9 mouse cellular contexts compared by ENCODE assay signal in genomic region chr3:115596523-115596922, GRCm38 (mm10).
DNase-seq lines count a peak whose midpoint lies in the region; ATAC-seq and TF ChIP-seq lines count a peak whose summit lies in the region.
"Had no signal": no experiment of that assay in that cellular context is flagged by ENCODE, and none has a peak within 500 bp of the region (broad histone marks: within the 10 kb centered on the region; RNA-seq: fewer than 3 reads in every experiment).

No protein-coding gene starts in this region.

- H3K27me3 ChIP-seq in kidney, adult 2 months (replicated peaks; ENCODE audit: control insufficient read depth, insufficient read depth, low read length): no peaks in the 10 kb centered on the region
- H3K27me3 ChIP-seq in liver, adult 2 months (ENCODE audit: control insufficient read depth, insufficient read depth, low read length): no peaks in the 10 kb centered on the region
- H3K27me3 ChIP-seq in neural tube, embryonic 14.5 days (ENCODE audit: control insufficient read depth, insufficient read depth, low read length): no peaks in the 10 kb centered on the region

- H3K27ac ChIP-seq in kidney, adult 2 months (ENCODE audit: insufficient read depth, low read depth, low read length): no peak overlapping the region
- H3K27ac ChIP-seq in liver, adult 2 months (replicated peaks; ENCODE audit: insufficient read depth, low read depth, low read length): no peak overlapping the region
- H3K27ac ChIP-seq in neural tube, embryonic 14.5 days (ENCODE audit: low read depth, low read length): no peak overlapping the region

- no peak overlapping the region for H3K4me3 ChIP-seq in kidney, adult 2 months (ENCODE audit: insufficient read depth, low read depth, low read length)
- no peak overlapping the region for H3K4me3 ChIP-seq in liver, adult 2 months (ENCODE audit: insufficient read depth, low read depth, low read length)
- no peak overlapping the region for H3K4me3 ChIP-seq in neural tube, embryonic 14.5 days (ENCODE audit: low read depth, low read length)
- H3K4me3 ChIP-seq: erythroblast, embryonic 14.5 days had no signal

- peak; percentile 96 for TF ChIP-seq CTCF in kidney, adult 2 months (conservative IDR thresholded peaks at IDR 0.05; ENCODE audit: insufficient read depth, insufficient read length, low read depth, low read length)
- TF ChIP-seq CTCF in liver, adult 2 months (IDR thresholded peaks at IDR 0.05; ENCODE audit: low read depth, low read length): peak; percentile 89

- intact Hi-C loops in gastrocnemius, postnatal 36 days (cut with DNase I): loop anchor here (2.0 kb wide), 1 partner anchor 46 kb away; no protein-coding TSS in a partner anchor

- H3K9me3 ChIP-seq in neural tube, embryonic 14.5 days (ENCODE audit: control insufficient read depth, low read length): no peaks in the 10 kb centered on the region

- no peaks in the 10 kb centered on the region for H3K79me2 ChIP-seq in liver, adult 2 months (ENCODE audit: control insufficient read depth, insufficient read depth, low read length)

- WGBS in kidney, adult 2 months: 28% methylated on average over 6 of the region's 6 CpGs
- 8% methylated on average over 6 of the region's 6 CpGs for WGBS in liver, adult 2 months
- 41% methylated on average over 6 of the region's 6 CpGs for WGBS in neural tube, embryonic 14.5 days

- no peak for TF ChIP-seq POLR2A in kidney, adult 2 months (IDR thresholded peaks at IDR 0.05; ENCODE audit: low read depth, low read length)
- TF ChIP-seq POLR2A in liver, adult 2 months (IDR thresholded peaks at IDR 0.05; ENCODE audit: extremely low read depth, insufficient read depth, low read length): no peak

- DNase-seq in 3T3-L1 (ENCODE audit: low read depth, low spot score) (peak; percentile 62), NIH3T3 (ENCODE audit: low read depth) (peak; percentile 69)
- peak; percentile 11 for DNase-seq in cerebellum, adult 9-11 months
- peak; percentile 20 to 32 for DNase-seq in gastrocnemius, postnatal 36 days
- DNase-seq in kidney, adult 2 months: peak; percentile 70
- DNase-seq in liver, adult 2 months (ENCODE audit: extremely low read depth, low read depth, low spot score): peak; percentile 58
- peak; percentile 83 for DNase-seq in thymus, postnatal 14 days

- no peaks in the 10 kb centered on the region for H3K36me3 ChIP-seq in kidney, adult 2 months (ENCODE audit: control insufficient read depth, insufficient read depth, low read length)
- H3K36me3 ChIP-seq in liver, adult 2 months (ENCODE audit: control insufficient read depth, insufficient read depth, low read length): no peaks in the 10 kb centered on the region
- no peaks in the 10 kb centered on the region for H3K36me3 ChIP-seq in neural tube, embryonic 14.5 days (ENCODE audit: control insufficient read depth, insufficient read depth, low read length)

- no peaks in the 10 kb centered on the region for H3K4me1 ChIP-seq in kidney, adult 2 months (ENCODE audit: control insufficient read depth, insufficient read depth, low read length)
- no peaks in the 10 kb centered on the region for H3K4me1 ChIP-seq in liver, adult 2 months (ENCODE audit: control insufficient read depth, insufficient read depth, low read length)
- H3K4me1 ChIP-seq in neural tube, embryonic 14.5 days (ENCODE audit: control insufficient read depth, insufficient read depth, low read length): no peaks in the 10 kb centered on the region

- H3K4me2 ChIP-seq in neural tube, embryonic 14.5 days (ENCODE audit: low read depth, low read length): no peak overlapping the region

- H3K9ac ChIP-seq in liver, adult 2 months (ENCODE audit: low read depth, low read length): no peak overlapping the region
- H3K9ac ChIP-seq in neural tube, embryonic 14.5 days (replicated peaks; ENCODE audit: low read depth, low read length): no peak overlapping the region

- 0 out of 2 replicates have a peak, but pooled peaks have one; percentile 9 for ATAC-seq in neural tube, embryonic 14.5 days (ENCODE audit: low read depth)

Comparison
In these comparisons a context has a peak if more than half of its experiments do, and no peak if none do; other contexts are left out.
1. DNase-seq: peak in every context shown above with its lines; median percentile 83 in thymus, postnatal 14 days; 70 in kidney, adult 2 months; 69 in NIH3T3; 62 in 3T3-L1; 58 in liver, adult 2 months; 26 in gastrocnemius, postnatal 36 days; 11 in cerebellum, adult 9-11 months.